Comparison of ENCODE assay signal across 14 mouse cellular contexts in genomic region chr9:44080953-44081352, GRCm38 (mm10). TPM values are rescaled to one million over a fixed set of nuclear protein-coding genes. Genes with fewer than 3 reads are reported as not detected.
DNase-seq lines count a peak whose midpoint lies in the region; ATAC-seq and TF ChIP-seq lines count a peak whose summit lies in the region.
"Had no signal": no experiment of that assay in that cellular context is flagged by ENCODE, and none has a peak within 500 bp of the region (broad histone marks: within the 10 kb centered on the region; RNA-seq: fewer than 3 reads in every experiment).

No protein-coding gene starts in this region.

- H3K9ac ChIP-seq in heart, adult 2 months (ENCODE audit: low read depth, low read length): no peak overlapping the region
- H3K9ac ChIP-seq in hindbrain, embryonic 12.5 days: no peak overlapping the region
- no peak overlapping the region for H3K9ac ChIP-seq in hindbrain, embryonic 13.5 days

- H3K4me3 ChIP-seq in heart, adult 2 months: no peak overlapping the region
- H3K4me3 ChIP-seq in heart, embryonic 10.5 days: no peak overlapping the region
- no peak overlapping the region for H3K4me3 ChIP-seq in hindbrain, embryonic 12.5 days
- H3K4me3 ChIP-seq in hindbrain, embryonic 13.5 days: no peak overlapping the region

- intact Hi-C loops in heart, adult 2 months (cut with DNase I): loop anchor here (10.0 kb wide), 1 partner anchor 404 kb away; the partner anchor contains the start of gene Bcl9l
- intact Hi-C loops in heart, postnatal 14 days (cut with DNase I): no loop called here

- TF ChIP-seq POLR2A in heart, adult 2 months (IDR thresholded peaks at IDR 0.05; ENCODE audit: insufficient read depth, low read depth, low read length): no peak

- no peak overlapping the region for H3K4me2 ChIP-seq in hindbrain, embryonic 12.5 days (replicated peaks)
- H3K4me2 ChIP-seq in hindbrain, embryonic 13.5 days: no peak overlapping the region

- H3K27me3 ChIP-seq in heart, adult 2 months (ENCODE audit: control insufficient read depth, insufficient read depth, low read length): no peaks in the 10 kb centered on the region
- H3K27me3 ChIP-seq in heart, embryonic 10.5 days (ENCODE audit: insufficient read depth, poor library complexity, severe bottlenecking): peaks cover 19% of the 10 kb centered on the region; the same call in 1 of the 2 replicates
- H3K27me3 ChIP-seq in hindbrain, embryonic 12.5 days: peaks cover 44% of the 10 kb centered on the region
- H3K27me3 ChIP-seq in hindbrain, embryonic 13.5 days: peaks cover 33% of the 10 kb centered on the region

- DNase-seq in heart, adult 2 months: peak in 1 of 2 experiments; percentile 47
- no peak for DNase-seq in heart, embryonic 10.5 days (ENCODE audit: low spot score)
- peak; percentile 7 for DNase-seq in ovary, postnatal 36 days (ENCODE audit: low spot score)
- DNase-seq in ovary, postnatal 10 days (ENCODE audit: low spot score): no peak
- DNase-seq in heart, postnatal 14 days: peak; percentile 58 to 60
- DNase-seq: embryo, embryonic 11 days; liver; thymus, adult 18-20 months had no signal

- no peak for TF ChIP-seq EP300 in heart, adult 2 months (IDR thresholded peaks at IDR 0.05; ENCODE audit: insufficient read depth, low read depth, low read length)

- peak; percentile 60 for ATAC-seq in monocyte, adult 5-6 weeks (replicated peaks; ENCODE audit: insufficient number of reproducible peaks, low FRiP score, low TSS enrichment, poor library complexity, severe bottlenecking)
- ATAC-seq in hindbrain, embryonic 12.5 days (ENCODE audit: low FRiP score): no peak
- no peak for ATAC-seq in hindbrain, embryonic 13.5 days (ENCODE audit: low FRiP score)
- ATAC-seq: activated CD4-positive, CD25-positive, alpha-beta regulatory T cell, adult 4 months; intestine, embryonic 16.5 days had no signal

- H3K79me2 ChIP-seq in heart, adult 2 months (replicated peaks; ENCODE audit: control insufficient read depth, insufficient read depth, low read length): no peaks in the 10 kb centered on the region

- peak overlapping the region; percentile 86 for H3K27ac ChIP-seq in heart, adult 2 months
- no peak overlapping the region for H3K27ac ChIP-seq in heart, embryonic 10.5 days
- no peak overlapping the region for H3K27ac ChIP-seq in hindbrain, embryonic 12.5 days
- no peak overlapping the region for H3K27ac ChIP-seq in hindbrain, embryonic 13.5 days

- WGBS in heart, adult 2 months: 46% methylated on average over 5 of the region's 5 CpGs
- WGBS in heart, embryonic 10.5 days: 75% methylated on average over 5 of the region's 5 CpGs
- 90% methylated on average over 5 of the region's 5 CpGs for WGBS in hindbrain, embryonic 12.5 days
- 69% methylated on average over 5 of the region's 5 CpGs for WGBS in hindbrain, embryonic 13.5 days

- peaks cover 2% of the 10 kb centered on the region for H3K36me3 ChIP-seq in heart, adult 2 months (ENCODE audit: control insufficient read depth, insufficient read depth, low read length)
- peaks cover 9% of the 10 kb centered on the region; the same call in 1 of the 2 replicates for H3K36me3 ChIP-seq in heart, embryonic 10.5 days
- H3K36me3 ChIP-seq in hindbrain, embryonic 12.5 days: no peaks in the 10 kb centered on the region
- H3K36me3 ChIP-seq in hindbrain, embryonic 13.5 days: no peaks in the 10 kb centered on the region

- peaks cover 17% of the 10 kb centered on the region for H3K4me1 ChIP-seq in heart, adult 2 months (ENCODE audit: control insufficient read depth, insufficient read depth, low read length)
- peaks cover 88% of the 10 kb centered on the region for H3K4me1 ChIP-seq in heart, embryonic 10.5 days
- peaks cover 37% of the 10 kb centered on the region for H3K4me1 ChIP-seq in hindbrain, embryonic 12.5 days
- H3K4me1 ChIP-seq in hindbrain, embryonic 13.5 days (replicated peaks): peaks cover 53% of the 10 kb centered on the region

- H3K9me3 ChIP-seq in heart, embryonic 10.5 days: no peaks in the 10 kb centered on the region
- no peaks in the 10 kb centered on the region for H3K9me3 ChIP-seq in hindbrain, embryonic 12.5 days (replicated peaks)
- H3K9me3 ChIP-seq in hindbrain, embryonic 13.5 days: no peaks in the 10 kb centered on the region

- TF ChIP-seq CTCF in heart, adult 2 months (IDR thresholded peaks at IDR 0.05): no peak

RNA-seq across cellular contexts. Expression of gene Usp2, which starts 14.1 kb away (rescaled TPM):
- 100 to 1,000 TPM in 1 of 2 experiments, 10 to 100 TPM in 1; 75.8 to 206 TPM for total RNA-seq in heart, adult 2 months (2021)
- polyA plus RNA-seq in heart, adult 2 months (2012; rRNA removed): 62.8 and 73.8 TPM in 2 replicates
- polyA plus RNA-seq in heart, embryonic 10.5 days (2016; fragmentation: Nextera tagmentation; extraction: Ambion mirVana): 36.1 and 59.0 TPM in 2 replicates
- 100 to 1,000 TPM; 149 to 157 TPM for total RNA-seq in heart, postnatal 14 days (2021)
- total RNA-seq in monocyte, adult 5-6 weeks (2017): 2.1 to 8.6 TPM (median 5.6 TPM) in 3 replicates
- 11.5 and 14.2 TPM in 2 replicates for polyA plus RNA-seq in hindbrain, embryonic 12.5 days (2016; fragmentation: Nextera tagmentation; extraction: Ambion mirVana)
- polyA plus RNA-seq in hindbrain, embryonic 13.5 days (2015; fragmentation: Nextera tagmentation; extraction: Ambion mirVana): 8.1 and 12.2 TPM in 2 replicates

RNA-seq across cellular contexts. Expression of gene Mfrp, which starts 20.6 kb away (rescaled TPM):
- under 1 TPM in 1 of 2 experiments, not detected in 1; 0.05 TPM for total RNA-seq in heart, adult 2 months (2021)
- 0.04 and 0.12 TPM in 2 replicates for polyA plus RNA-seq in heart, adult 2 months (2012; rRNA removed)
- polyA plus RNA-seq in heart, embryonic 10.5 days (2016; fragmentation: Nextera tagmentation; extraction: Ambion mirVana): 0.21 TPM in 1 of 2 replicates, not detected in the other
- total RNA-seq in heart, postnatal 14 days (2021): not detected
- total RNA-seq in monocyte, adult 5-6 weeks (2017): not detected in 3 replicates
- polyA plus RNA-seq in hindbrain, embryonic 12.5 days (2016; fragmentation: Nextera tagmentation; extraction: Ambion mirVana): 0.14 and 0.30 TPM in 2 replicates
- 0.22 TPM in 1 of 2 replicates, not detected in the other for polyA plus RNA-seq in hindbrain, embryonic 13.5 days (2015; fragmentation: Nextera tagmentation; extraction: Ambion mirVana)
- total RNA-seq: CH12.LX had no signal
- polyA plus RNA-seq: activated CD4-positive, CD25-positive, alpha-beta regulatory T cell, adult 4 months had no signal

RNA-seq across cellular contexts. Expression of gene C1qtnf5, which starts 26.1 kb away (rescaled TPM):
- total RNA-seq in heart, adult 2 months (2021): 1 to 10 TPM; 4.8 to 7.6 TPM
- polyA plus RNA-seq in heart, adult 2 months (2012; rRNA removed): 9.4 and 13.8 TPM in 2 replicates
- polyA plus RNA-seq in heart, embryonic 10.5 days (2016; fragmentation: Nextera tagmentation; extraction: Ambion mirVana): 0.50 TPM in 1 of 2 replicates, not detected in the other
- total RNA-seq in heart, postnatal 14 days (2021): 10 to 100 TPM; 15.2 to 19.5 TPM
- total RNA-seq in monocyte, adult 5-6 weeks (2017): not detected in 3 replicates
- 1.4 and 1.8 TPM in 2 replicates for polyA plus RNA-seq in hindbrain, embryonic 12.5 days (2016; fragmentation: Nextera tagmentation; extraction: Ambion mirVana)
- 3.2 and 5.3 TPM in 2 replicates for polyA plus RNA-seq in hindbrain, embryonic 13.5 days (2015; fragmentation: Nextera tagmentation; extraction: Ambion mirVana)
- total RNA-seq: CH12.LX had no signal
- polyA plus RNA-seq: activated CD4-positive, CD25-positive, alpha-beta regulatory T cell, adult 4 months had no signal

RNA-seq across cellular contexts. Expression of gene Gm49380, which starts 32.3 kb away (rescaled TPM):
- total RNA-seq in heart, adult 2 months (2021): under 1 TPM; 0.21 to 0.23 TPM
- polyA plus RNA-seq in heart, adult 2 months (2012; rRNA removed): not detected in 2 replicates
- polyA plus RNA-seq in heart, embryonic 10.5 days (2016; fragmentation: Nextera tagmentation; extraction: Ambion mirVana): 0.07 and 0.18 TPM in 2 replicates
- under 1 TPM in 1 of 2 experiments, not detected in 1; 0.12 TPM for total RNA-seq in heart, postnatal 14 days (2021)
- not detected in 3 replicates for total RNA-seq in monocyte, adult 5-6 weeks (2017)
- polyA plus RNA-seq in hindbrain, embryonic 12.5 days (2016; fragmentation: Nextera tagmentation; extraction: Ambion mirVana): 0.26 and 0.30 TPM in 2 replicates
- 0.12 and 0.49 TPM in 2 replicates for polyA plus RNA-seq in hindbrain, embryonic 13.5 days (2015; fragmentation: Nextera tagmentation; extraction: Ambion mirVana)
- total RNA-seq: CH12.LX had no signal
- polyA plus RNA-seq: activated CD4-positive, CD25-positive, alpha-beta regulatory T cell, adult 4 months had no signal

RNA-seq across cellular contexts. Expression of gene Rnf26, which starts 32.4 kb away (rescaled TPM):
- total RNA-seq in heart, adult 2 months (2021): 1 to 10 TPM; 6.5 to 6.7 TPM
- polyA plus RNA-seq in heart, adult 2 months (2012; rRNA removed): 7.3 and 10.4 TPM in 2 replicates
- 53.6 and 55.8 TPM in 2 replicates for polyA plus RNA-seq in heart, embryonic 10.5 days (2016; fragmentation: Nextera tagmentation; extraction: Ambion mirVana)
- 10 to 100 TPM; 10.1 to 11.3 TPM for total RNA-seq in heart, postnatal 14 days (2021)
- 3.8 to 7.1 TPM (median 5.7 TPM) in 3 replicates for total RNA-seq in monocyte, adult 5-6 weeks (2017)
- 57.1 and 61.4 TPM in 2 replicates for polyA plus RNA-seq in hindbrain, embryonic 12.5 days (2016; fragmentation: Nextera tagmentation; extraction: Ambion mirVana)
- polyA plus RNA-seq in hindbrain, embryonic 13.5 days (2015; fragmentation: Nextera tagmentation; extraction: Ambion mirVana): 27.9 and 29.2 TPM in 2 replicates

Comparison
In these comparisons a context has a peak if more than half of its experiments do, and no peak if none do; other contexts are left out.
1. DNase-seq: peak in ovary, postnatal 36 days (single experiment) and heart, postnatal 14 days (2 of 2); none in heart, embryonic 10.5 days (single experiment) and ovary, postnatal 10 days (single experiment).